Mouse (Mus musculus) adrenal gland, postnatal 25 days (tissue): ENCODE measurements around the gene Aadacl4. TPM values are rescaled to one million over a fixed set of nuclear protein-coding genes. Genes with fewer than 3 reads are reported as not detected.
"Not testable (repeated sequence)": the region's sequence is repeated elsewhere in the genome, so short reads cannot be mapped to it uniquely, and the experiment has no call there.

Source experiments
- DNase-seq: peaks from one replicate; pipeline ENCODE4 v3.0.0; 2021; ENCODE audit warnings: mixed read lengths
- long read RNA-seq: library from polyadenylated mRNA; stranded (forward); transcript quantifications from one replicate; pipeline ENCODE4 v2.0.0, GENCODE M21; 2021
- total RNA-seq: library from RNA; stranded (reverse); gene quantifications from 2 replicates; pipeline ENCODE4 v1.2.3, GENCODE M21; 2021

The Aadacl4 gene
- not detected in 2 replicates for total RNA-seq
- long read RNA-seq = 0 reads

GRCm38 (mm10) chr4:144613407-144613806, at the start of gene Aadacl4:
Aadacl4 (plus strand) TSS chr4:144613707.
- no peak for DNase-seq

DNA sequence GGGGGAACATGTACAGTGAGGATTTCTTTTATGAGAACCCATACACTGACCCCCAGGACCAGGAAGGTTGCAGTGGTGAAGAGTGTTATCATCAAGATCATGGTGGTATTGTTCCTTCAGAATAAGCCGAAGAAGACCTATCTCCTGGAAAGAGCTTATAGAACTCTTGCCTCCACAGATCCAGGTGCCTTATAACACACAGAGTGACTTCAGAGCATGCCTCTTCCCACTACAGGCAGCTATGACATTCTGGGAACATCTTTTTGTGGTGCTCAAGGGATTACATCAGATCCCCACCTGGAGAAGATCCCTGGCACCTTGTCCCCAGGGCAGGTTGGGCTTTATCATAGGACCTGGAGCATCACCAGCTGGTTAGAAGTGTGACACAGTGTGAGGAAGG, 48.5 kb upstream of the Aadacl4 start, which contains the start of gene Gm13124:
Gene Gm13124 (minus strand): TSS at position 101 of the 400 bp plus-strand sequence.
- DNase-seq = no peak

DNA sequence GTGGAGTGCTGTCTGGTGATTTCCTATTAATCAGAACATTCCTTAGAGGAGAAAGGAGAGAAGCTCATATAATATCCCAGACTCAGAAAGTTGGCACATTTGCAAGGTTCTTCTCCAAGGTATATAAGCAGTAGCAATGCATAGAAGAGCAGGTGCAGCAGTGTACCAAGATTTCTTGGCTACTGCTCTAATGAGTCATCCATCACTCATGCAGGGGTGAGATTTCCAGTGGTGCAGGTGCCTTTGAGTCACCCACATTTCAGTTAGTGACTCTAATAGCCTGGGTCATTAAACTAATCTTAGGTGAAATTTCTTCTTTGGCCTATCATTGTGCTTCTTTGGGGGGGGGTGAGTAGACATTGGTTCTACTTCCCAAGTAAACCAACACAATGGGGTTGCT, 45.8 kb upstream of the Aadacl4 start:
- DNase-seq = no peak

- DNase-seq = not testable (repeated sequence)
Observed at GRCm38 (mm10) chr4:144586207-144586606, 27.3 kb upstream of the Aadacl4 start.

GRCm38 (mm10) chr4:144592790-144593189, 20.7 kb upstream of the Aadacl4 start:
- DNase-seq = no peak

DNA sequence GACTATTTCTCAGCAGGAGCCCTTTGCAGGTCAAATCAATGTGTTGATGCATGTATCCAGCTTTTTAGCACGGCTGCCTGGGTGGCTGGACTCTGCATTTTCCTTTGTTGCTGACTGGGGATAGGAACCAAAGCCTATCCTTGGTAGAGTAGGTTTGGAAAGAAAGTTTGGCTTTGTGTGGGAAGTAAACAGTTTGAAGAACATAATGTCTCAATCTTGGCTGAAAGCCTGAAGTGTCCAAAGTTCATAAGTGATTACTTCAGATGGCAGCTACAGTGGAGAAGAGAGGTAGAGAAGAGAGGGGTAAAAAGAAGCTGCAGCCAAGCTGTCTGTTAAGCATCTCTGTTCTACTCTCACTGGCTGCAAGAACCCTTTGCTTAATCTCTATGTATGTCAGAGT, 1.1 kb downstream of the Aadacl4 start:
- no peak for DNase-seq

- no peak for DNase-seq
Observed at GRCm38 (mm10) chr4:144638263-144638662, 24.8 kb downstream of the Aadacl4 start.

Other genes with a start within 250 kb of the Aadacl4 start
- not detected in 2 replicates for gene Pramef20, start 235.8 kb upstream of the Aadacl4 start, total RNA-seq
- not detected in 2 replicates for gene Pramef12, start 205.2 kb upstream of the Aadacl4 start, total RNA-seq
- not detected in 2 replicates for gene 1700012P22Rik, start 174.9 kb upstream of the Aadacl4 start, total RNA-seq
- gene Gm9944, start 160.4 kb upstream of the Aadacl4 start, total RNA-seq = not detected in 2 replicates
- gene Aadacl3, start 150.0 kb upstream of the Aadacl4 start, total RNA-seq = not detected in 2 replicates
- not detected in 2 replicates for gene 9430007A20Rik, start 93.9 kb upstream of the Aadacl4 start, total RNA-seq
- gene Gm13124, start 48.6 kb upstream of the Aadacl4 start, total RNA-seq = not detected in 2 replicates
- not detected in 2 replicates for gene Gm436, start 72.7 kb downstream of the Aadacl4 start, total RNA-seq
- 0.43 TPM in 1 of 2 replicates, not detected in the other for gene Gm13178, start 107.7 kb downstream of the Aadacl4 start, total RNA-seq
- not detected in 2 replicates for gene Gm438, start 172.9 kb downstream of the Aadacl4 start, total RNA-seq